Mouse (Mus musculus): ENCODE data around the gene Ip6k2. TPM values are rescaled to one million over a fixed set of nuclear protein-coding genes. Genes with fewer than 3 reads are reported as not detected.

The Ip6k2 gene
- total and polyA plus RNA-seq, 2 experiments from 2014 or later: 126 to 228 TPM

- Histone ChIP-seq H3K36me3 (ENCODE audit: insufficient read depth, low read length) (peaks cover 34% of the 10 kb centered on the region), H3K9ac (replicated peaks; ENCODE audit: low read length, poor library complexity, severe bottlenecking) (no peak overlapping the region), H3K4me3 (ENCODE audit: low read depth, low read length) (no peak overlapping the region), H3K4me1 (ENCODE audit: insufficient read depth, low read length) (peaks cover 8% of the 10 kb centered on the region), H3K27me3 (ENCODE audit: insufficient read depth, low read length) (no peaks in the 10 kb centered on the region), H3K9me3 (ENCODE audit: low read length) (no peaks in the 10 kb centered on the region), H3K4me2 (ENCODE audit: low read depth, low read length, poor library complexity, severe bottlenecking) (no peak overlapping the region), H3K27ac (ENCODE audit: low read depth, low read length) (no peak overlapping the region)
- no peak for TF ChIP-seq CTCF (IDR thresholded peaks at IDR 0.05)
- ATAC-seq (ENCODE audit: low FRiP score) (no peak), DNase-seq (ENCODE audit: low spot score) (no peak)
- WGBS: 33% methylated on average over 11 of the region's 11 CpGs
These were observed 12.2 kb downstream of the Ip6k2 start for GRCm38 (mm10) chr9:108795762-108796161.

GRCm38 (mm10) chr9:108796351-108796981 is 12.9 kb downstream of the Ip6k2 start:
- 55% methylated on average over 4 of the region's 4 CpGs for WGBS
- DNase-seq (ENCODE audit: low spot score) (no peak), ATAC-seq (ENCODE audit: low FRiP score) (no peak)
- H3K4me2 ChIP-seq (ENCODE audit: low read depth, low read length, poor library complexity, severe bottlenecking): no peak overlapping the region
- H3K36me3 ChIP-seq (ENCODE audit: insufficient read depth, low read length): peaks cover 38% of the 10 kb centered on the region
- H3K4me3 ChIP-seq (ENCODE audit: low read depth, low read length): no peak overlapping the region
- no peaks in the 10 kb centered on the region for H3K9me3 ChIP-seq (ENCODE audit: low read length)
- no peak overlapping the region for H3K27ac ChIP-seq (ENCODE audit: low read depth, low read length)
- peaks cover 8% of the 10 kb centered on the region for H3K4me1 ChIP-seq (ENCODE audit: insufficient read depth, low read length)
- H3K9ac ChIP-seq (replicated peaks; ENCODE audit: low read length, poor library complexity, severe bottlenecking): no peak overlapping the region
- no peaks in the 10 kb centered on the region for H3K27me3 ChIP-seq (ENCODE audit: insufficient read depth, low read length)
- no peak for TF ChIP-seq CTCF (IDR thresholded peaks at IDR 0.05)

- Histone ChIP-seq H3K36me3 (ENCODE audit: insufficient read depth, low read length) (peaks cover 43% of the 10 kb centered on the region), H3K27ac (ENCODE audit: low read depth, low read length) (no peak overlapping the region)
- no peak for TF ChIP-seq CTCF (IDR thresholded peaks at IDR 0.05)
These were observed 13.9 kb downstream of the Ip6k2 start for GRCm38 (mm10) chr9:108797477-108797876.

GRCm38 (mm10) chr9:108798508-108799075 is 15.0 kb downstream of the Ip6k2 start:
- DNase-seq (ENCODE audit: low spot score) (no peak), ATAC-seq (ENCODE audit: low FRiP score) (no peak)
- Histone ChIP-seq H3K4me3 (ENCODE audit: low read depth, low read length) (no peak overlapping the region), H3K9ac (replicated peaks; ENCODE audit: low read length, poor library complexity, severe bottlenecking) (no peak overlapping the region), H3K27me3 (ENCODE audit: insufficient read depth, low read length) (no peaks in the 10 kb centered on the region), H3K9me3 (ENCODE audit: low read length) (no peaks in the 10 kb centered on the region), H3K4me1 (ENCODE audit: insufficient read depth, low read length) (no peaks in the 10 kb centered on the region), H3K4me2 (ENCODE audit: low read depth, low read length, poor library complexity, severe bottlenecking) (no peak overlapping the region), H3K36me3 (ENCODE audit: insufficient read depth, low read length) (peaks cover 43% of the 10 kb centered on the region), H3K27ac (ENCODE audit: low read depth, low read length) (no peak overlapping the region)
- no peak for TF ChIP-seq CTCF (IDR thresholded peaks at IDR 0.05)
- WGBS: 87% methylated on average over 5 of the region's 5 CpGs

More at GRCm38 (mm10) chr9:108797477-108797876, 13.9 kb downstream of the Ip6k2 start:
- H3K4me2 ChIP-seq (ENCODE audit: low read depth, low read length, poor library complexity, severe bottlenecking): no peak overlapping the region
- H3K4me3 ChIP-seq (ENCODE audit: low read depth, low read length): no peak overlapping the region
- H3K9ac ChIP-seq (replicated peaks; ENCODE audit: low read length, poor library complexity, severe bottlenecking): no peak overlapping the region
- H3K27me3 ChIP-seq (ENCODE audit: insufficient read depth, low read length): no peaks in the 10 kb centered on the region
- no peaks in the 10 kb centered on the region for H3K9me3 ChIP-seq (ENCODE audit: low read length)
- DNase-seq (ENCODE audit: low spot score) (no peak), ATAC-seq (ENCODE audit: low FRiP score) (no peak)
- 82% methylated on average over 7 of the region's 7 CpGs for WGBS
- H3K4me1 ChIP-seq (ENCODE audit: insufficient read depth, low read length): no peaks in the 10 kb centered on the region; the same call in 1 of the 2 replicates

- H3K4me1 ChIP-seq (ENCODE audit: insufficient read depth, low read length): no peaks in the 10 kb centered on the region
- no peak overlapping the region for H3K4me3 ChIP-seq (ENCODE audit: low read depth, low read length)
- H3K9me3 ChIP-seq (ENCODE audit: low read length): no peaks in the 10 kb centered on the region
- H3K9ac ChIP-seq (replicated peaks; ENCODE audit: low read length, poor library complexity, severe bottlenecking): no peak overlapping the region
- no peak for TF ChIP-seq CTCF (IDR thresholded peaks at IDR 0.05)
- no peak overlapping the region for H3K27ac ChIP-seq (ENCODE audit: low read depth, low read length)
- WGBS: 89% methylated on average over 3 of the region's 3 CpGs
- ATAC-seq (ENCODE audit: low FRiP score): no peak
- peaks cover 48% of the 10 kb centered on the region for H3K36me3 ChIP-seq (ENCODE audit: insufficient read depth, low read length)
- H3K27me3 ChIP-seq (ENCODE audit: insufficient read depth, low read length): no peaks in the 10 kb centered on the region
- DNase-seq (ENCODE audit: low spot score): peak; percentile 40
- H3K4me2 ChIP-seq (ENCODE audit: low read depth, low read length, poor library complexity, severe bottlenecking): no peak overlapping the region
These were observed 16.0 kb downstream of the Ip6k2 start for GRCm38 (mm10) chr9:108799564-108799963.

GRCm38 (mm10) chr9:108805768-108806167 is 22.2 kb downstream of the Ip6k2 start:
- H3K27ac ChIP-seq (ENCODE audit: low read depth, low read length): no peak overlapping the region
- TF ChIP-seq CTCF (IDR thresholded peaks at IDR 0.05): no peak
- peaks cover 6% of the 10 kb centered on the region; the same call in 1 of the 2 replicates for H3K4me1 ChIP-seq (ENCODE audit: insufficient read depth, low read length)
- peaks cover 38% of the 10 kb centered on the region for H3K36me3 ChIP-seq (ENCODE audit: insufficient read depth, low read length)
- no peaks in the 10 kb centered on the region for H3K9me3 ChIP-seq (ENCODE audit: low read length)
- WGBS: 95% methylated on average over 8 of the region's 8 CpGs
- no peak overlapping the region for H3K4me3 ChIP-seq (ENCODE audit: low read depth, low read length)
- DNase-seq (ENCODE audit: low spot score) (no peak), ATAC-seq (ENCODE audit: low FRiP score) (no peak)
- no peaks in the 10 kb centered on the region for H3K27me3 ChIP-seq (ENCODE audit: insufficient read depth, low read length)
- H3K9ac ChIP-seq (replicated peaks; ENCODE audit: low read length, poor library complexity, severe bottlenecking): no peak overlapping the region
- H3K4me2 ChIP-seq (ENCODE audit: low read depth, low read length, poor library complexity, severe bottlenecking): no peak overlapping the region

All from midbrain, postnatal 0 days (tissue).